Mouse (Mus musculus) ES-Bruce4 (cell line): ENCODE measurements around the gene Cryl1. TPM values are rescaled to one million over a fixed set of nuclear protein-coding genes. Genes with fewer than 3 reads are reported as not detected.

Experiments used
- H3K27ac ChIP-seq: 2 replicates; pipeline ENCODE4 v1.5.1; 2012; ENCODE audit warnings: low read length, inconsistent platforms; ENCODE audit not compliant: insufficient read depth
- H3K27me3 ChIP-seq: 2 replicates; pipeline ENCODE4 v1.6.1; 2012; ENCODE audit warnings: mild to moderate bottlenecking, low read length, inconsistent platforms; ENCODE audit not compliant: control insufficient read depth, poor library complexity, insufficient read depth, severe bottlenecking
- H3K36me3 ChIP-seq: 2 replicates; pipeline ENCODE4 v1.6.1; 2012; ENCODE audit warnings: inconsistent platforms, mild to moderate bottlenecking, low read length, moderate library complexity; ENCODE audit not compliant: control insufficient read depth, poor library complexity, insufficient read depth, severe bottlenecking
- H3K4me1 ChIP-seq: one replicate; pipeline ENCODE4 v1.8.1; 2011; ENCODE audit warnings: low read length; ENCODE audit not compliant: control insufficient read depth, insufficient read depth
- H3K4me3 ChIP-seq: 2 replicates; pipeline ENCODE4 v1.5.1; 2011; ENCODE audit warnings: low read depth, mild to moderate bottlenecking, low read length
- H3K9ac ChIP-seq: 2 replicates; pipeline ENCODE4 v1.6.1; 2012; ENCODE audit warnings: low read depth, mild to moderate bottlenecking, inconsistent platforms; ENCODE audit not compliant: poor library complexity, severe bottlenecking
- H3K9me3 ChIP-seq: replicated peaks from 2 replicates; pipeline ENCODE4 v1.6.1; 2012; ENCODE audit warnings: mild to moderate bottlenecking, low read length, inconsistent platforms; ENCODE audit not compliant: control insufficient read depth, poor library complexity, insufficient read depth, severe bottlenecking
- CTCF ChIP-seq: IDR thresholded peaks from one replicate; pipeline ENCODE4 v1.8.1; 2011; ENCODE audit warnings: low read depth, low read length
- EP300 ChIP-seq: IDR thresholded peaks from 2 replicates; pipeline ENCODE4 v1.6.1; 2011; ENCODE audit warnings: low read depth, low read length; ENCODE audit not compliant: insufficient read depth
- POLR2A ChIP-seq: IDR thresholded peaks from one replicate; pipeline ENCODE4 v1.8.1; 2011; ENCODE audit warnings: low read length; ENCODE audit not compliant: insufficient read depth
- polyA plus RNA-seq: library from polyadenylated mRNA; stranded (reverse); fragments of >200 nt; gene quantifications from 2 replicates; pipeline ENCODE4 v1.2.4, GENCODE M21; 2011; ENCODE audit warnings: low read depth; ENCODE audit not compliant: missing spikeins, insufficient read depth, insufficient read length

Gene Cryl1
- polyA plus RNA-seq, 1 experiment: 10.5 TPM

DNA sequence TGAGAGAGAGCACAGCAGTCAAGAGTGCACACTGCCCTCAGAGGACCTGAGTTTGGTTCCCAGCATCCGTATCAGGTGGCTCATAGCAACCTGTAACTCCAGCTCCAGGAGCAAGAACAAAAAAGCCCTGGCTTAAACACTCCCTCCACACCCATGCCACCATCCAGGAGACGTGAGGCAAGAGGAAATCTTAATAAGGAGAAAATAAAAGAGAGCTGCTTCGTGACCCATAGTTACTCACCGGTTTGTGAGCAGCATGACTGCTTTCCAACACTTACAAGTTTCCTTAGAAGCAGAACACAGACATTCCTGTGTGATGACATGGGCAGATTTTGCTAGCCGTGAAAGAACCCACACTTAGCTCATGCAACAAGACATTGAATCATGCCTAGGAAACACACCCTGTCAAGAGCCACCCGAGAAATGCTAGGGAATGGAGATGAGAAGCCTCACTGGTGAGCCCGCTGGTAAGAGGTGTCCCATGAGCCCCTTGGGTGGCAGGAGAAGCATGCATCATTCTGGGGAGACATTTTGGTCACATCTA, 106.9 kb downstream of the Cryl1 start:
- no peaks in the 10 kb centered on the region for H3K4me1 ChIP-seq
- H3K36me3 ChIP-seq: no peaks in the 10 kb centered on the region
- H3K9me3 ChIP-seq: no peaks in the 10 kb centered on the region
- no peaks in the 10 kb centered on the region for H3K27me3 ChIP-seq
- no peak overlapping the region for H3K27ac ChIP-seq
- TF ChIP-seq POLR2A (no peak), EP300 (no peak), CTCF (no peak)
- H3K9ac ChIP-seq: no peak overlapping the region
- no peak overlapping the region for H3K4me3 ChIP-seq

DNA sequence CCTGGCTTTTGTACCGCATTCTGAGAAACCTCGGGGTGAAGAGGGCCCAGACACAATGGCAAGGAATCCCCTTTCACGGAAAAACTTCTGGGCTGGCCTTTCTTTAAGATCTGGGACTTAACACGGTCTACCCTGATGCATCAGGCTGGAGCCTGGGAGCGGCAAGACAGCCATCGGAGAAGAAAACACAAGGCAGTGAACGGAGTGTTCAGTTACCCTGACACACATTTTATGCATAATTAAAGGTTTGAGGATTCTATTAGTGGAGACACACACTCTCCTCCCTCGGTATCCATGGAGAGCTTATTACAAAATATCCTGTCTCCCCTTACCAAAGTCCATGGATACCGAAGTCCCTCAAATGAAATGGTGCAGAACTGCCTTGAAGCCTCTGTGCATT, 109.2 kb downstream of the Cryl1 start:
- no peak overlapping the region for H3K4me3 ChIP-seq
- no peaks in the 10 kb centered on the region for H3K36me3 ChIP-seq
- no peak overlapping the region for H3K27ac ChIP-seq
- no peaks in the 10 kb centered on the region for H3K27me3 ChIP-seq
- H3K4me1 ChIP-seq: no peaks in the 10 kb centered on the region
- H3K9ac ChIP-seq: no peak overlapping the region
- H3K9me3 ChIP-seq: no peaks in the 10 kb centered on the region
- no peak for TF ChIP-seq EP300
- TF ChIP-seq POLR2A: no peak
- no peak for TF ChIP-seq CTCF

DNA sequence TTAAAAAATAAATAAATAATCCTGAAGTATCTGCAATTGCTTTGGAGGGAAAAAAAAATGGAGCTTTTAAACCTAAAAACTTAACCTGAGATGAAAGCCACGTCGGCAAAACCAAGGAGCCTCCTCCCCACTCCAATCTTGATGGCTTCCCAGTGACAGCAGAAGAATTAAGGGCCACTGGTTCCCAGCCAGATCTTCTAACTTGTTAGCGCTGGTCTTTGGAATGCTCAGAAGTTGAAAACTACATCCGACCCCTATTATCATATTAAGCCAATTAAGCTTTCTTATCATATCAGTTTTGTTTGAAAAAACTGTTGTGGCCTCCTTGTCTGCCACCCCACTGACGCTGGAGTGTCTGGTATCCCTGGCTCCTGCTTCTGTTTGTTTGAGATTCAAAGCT, 114.5 kb downstream of the Cryl1 start:
- Histone ChIP-seq H3K36me3 (no peaks in the 10 kb centered on the region), H3K4me3 (no peak overlapping the region), H3K9me3 (no peaks in the 10 kb centered on the region), H3K4me1 (no peaks in the 10 kb centered on the region), H3K27me3 (no peaks in the 10 kb centered on the region), H3K27ac (no peak overlapping the region), H3K9ac (no peak overlapping the region)
- TF ChIP-seq POLR2A (no peak), CTCF (no peak), EP300 (no peak)

DNA sequence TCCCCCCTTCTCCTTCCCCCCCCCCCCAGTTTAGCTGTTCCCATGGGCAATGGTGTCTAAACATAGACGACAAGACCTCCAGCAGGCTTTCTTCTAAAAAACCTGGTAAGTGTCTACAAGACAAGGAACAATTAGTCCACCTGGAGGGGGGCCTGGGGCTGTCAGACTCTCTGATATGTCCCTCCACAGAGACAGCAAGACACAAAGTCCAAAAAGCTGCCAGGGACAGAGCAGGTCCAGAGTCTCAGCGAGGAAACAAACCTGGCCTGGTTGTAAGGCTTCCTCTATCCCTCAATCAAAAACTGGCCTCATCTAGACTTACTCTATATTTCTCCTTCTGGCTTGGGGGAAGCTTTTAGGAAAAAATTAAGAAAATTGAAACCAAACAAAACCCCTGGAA, 115.7 kb downstream of the Cryl1 start:
- H3K4me1 ChIP-seq: no peaks in the 10 kb centered on the region
- H3K4me3 ChIP-seq: no peak overlapping the region
- H3K27ac ChIP-seq: no peak overlapping the region
- TF ChIP-seq CTCF (no peak), EP300 (no peak), POLR2A (no peak)
- H3K9ac ChIP-seq: no peak overlapping the region
- no peaks in the 10 kb centered on the region for H3K9me3 ChIP-seq
- no peaks in the 10 kb centered on the region for H3K36me3 ChIP-seq
- no peaks in the 10 kb centered on the region for H3K27me3 ChIP-seq

DNA sequence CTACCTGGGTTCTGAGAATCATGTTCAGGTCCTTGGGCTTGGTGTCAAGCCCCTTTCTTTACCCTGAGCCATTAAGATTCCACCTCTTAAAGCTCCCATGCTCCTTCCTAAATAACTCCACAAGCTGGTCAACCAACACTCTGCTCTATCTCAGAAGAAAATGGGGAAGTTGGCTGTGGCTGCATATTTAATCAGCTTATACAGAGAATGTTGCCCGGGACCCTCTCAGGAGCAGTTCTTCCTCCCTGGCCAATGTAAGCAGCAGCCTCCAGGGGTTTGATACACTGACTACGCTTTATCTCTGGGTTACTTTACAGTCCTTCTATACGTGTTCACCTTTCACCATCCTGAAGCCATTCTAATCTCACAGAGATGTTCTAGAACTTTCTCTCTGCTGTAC, 117.5 kb downstream of the Cryl1 start:
- Histone ChIP-seq H3K9ac (no peak overlapping the region), H3K27ac (no peak overlapping the region), H3K27me3 (no peaks in the 10 kb centered on the region), H3K4me1 (no peaks in the 10 kb centered on the region), H3K9me3 (no peaks in the 10 kb centered on the region), H3K4me3 (no peak overlapping the region), H3K36me3 (no peaks in the 10 kb centered on the region)
- no peak for TF ChIP-seq POLR2A
- TF ChIP-seq CTCF: no peak
- no peak for TF ChIP-seq EP300

DNA sequence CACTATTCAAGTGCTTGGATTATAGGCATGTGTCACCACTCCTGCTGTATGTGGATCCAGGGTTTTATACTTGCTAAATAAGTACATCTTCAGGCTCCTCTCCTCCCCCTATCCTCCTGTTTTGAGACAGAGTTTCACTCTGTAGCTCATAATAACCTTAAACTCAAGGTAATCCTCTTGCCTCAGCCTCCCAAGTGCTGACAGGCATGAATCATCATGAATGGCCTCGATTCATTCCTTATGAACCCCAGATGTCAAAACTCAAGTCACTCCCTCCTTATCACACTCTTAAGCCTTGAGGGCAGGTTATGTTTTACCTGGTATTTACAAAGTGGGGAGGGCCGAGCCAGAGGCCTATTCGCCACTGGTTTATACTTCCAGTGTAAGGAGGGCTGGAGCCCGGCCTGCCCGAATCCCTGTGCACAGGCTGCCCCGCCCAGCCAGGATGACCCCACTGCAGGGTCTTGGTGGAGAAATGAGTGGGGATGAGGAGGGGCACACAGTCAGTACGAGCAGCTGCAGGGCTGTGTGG, 121.8 kb downstream of the Cryl1 start:
- no peaks in the 10 kb centered on the region for H3K27me3 ChIP-seq
- no peak overlapping the region for H3K27ac ChIP-seq
- no peaks in the 10 kb centered on the region for H3K4me1 ChIP-seq
- no peak overlapping the region for H3K4me3 ChIP-seq
- H3K9me3 ChIP-seq: no peaks in the 10 kb centered on the region
- no peaks in the 10 kb centered on the region for H3K36me3 ChIP-seq
- no peak overlapping the region for H3K9ac ChIP-seq
- TF ChIP-seq CTCF (no peak), EP300 (no peak), POLR2A (no peak)
